Mouse (Mus musculus) heart, postnatal 36 days (tissue): ENCODE data around the gene Olfr1380. TPM values are rescaled to one million over a fixed set of nuclear protein-coding genes. Genes with fewer than 3 reads are reported as not detected.

Experiments
- total RNA-seq, 2 experiments: library from RNA; stranded (reverse); gene quantifications; 2 replicates each; pipeline ENCODE4 v1.2.3; 2021

Olfr1380 gene
- total RNA-seq, 2 experiments from 2014 or later: not detected

Other genes with a start within 250 kb of the Olfr1380 start
- not detected for gene Olfr1391, start 234.1 kb upstream of the Olfr1380 start, total RNA-seq
- gene Olfr1390, start 221.7 kb upstream of the Olfr1380 start, total RNA-seq: not detected
- gene Olfr1389, start 133.8 kb upstream of the Olfr1380 start, total RNA-seq: not detected
- under 1 TPM in 1 of 2 experiments, not detected in 1; 0.22 TPM for gene Olfr1388, start 120.3 kb upstream of the Olfr1380 start, total RNA-seq
- under 1 TPM; 0.08 to 0.27 TPM for gene Olfr1387, start 101.5 kb upstream of the Olfr1380 start, total RNA-seq
- not detected for gene Olfr1386, start 91.8 kb upstream of the Olfr1380 start, total RNA-seq
- gene Olfr1385, start 67.8 kb upstream of the Olfr1380 start, total RNA-seq: not detected
- gene Olfr1384, start 50.2 kb upstream of the Olfr1380 start, total RNA-seq: under 1 TPM in 1 of 2 experiments, not detected in 1; 0.31 TPM
- under 1 TPM in 1 of 2 experiments, not detected in 1; 0.69 TPM for gene Olfr1383, start 37.2 kb upstream of the Olfr1380 start, total RNA-seq
- gene Olfr1382, start 28.6 kb upstream of the Olfr1380 start, total RNA-seq: not detected
- gene Olfr1381, start 13.4 kb upstream of the Olfr1380 start, total RNA-seq: not detected
- gene Flt4, start 52.4 kb downstream of the Olfr1380 start, total RNA-seq: 10 to 100 TPM; 10.3 to 11.6 TPM
- 1 to 10 TPM in 1 of 2 experiments, not detected in 1; 1.2 TPM for gene Scgb3a1, start 106.7 kb downstream of the Olfr1380 start, total RNA-seq
- gene Cnot6, start 155.8 kb downstream of the Olfr1380 start, total RNA-seq: 10 to 100 TPM; 20.4 to 21.3 TPM
- 10 to 100 TPM; 11.6 to 12.2 TPM for gene Gfpt2, start 237.3 kb downstream of the Olfr1380 start, total RNA-seq